Mouse (Mus musculus) lung, adult 2 months (tissue): ENCODE results near the gene Naa60.

Experiments used
- CTCF ChIP-seq: fragments of 200-500 bp; IDR thresholded peaks from 2 replicates; pipeline ENCODE4 v1.5.1; 2011; ENCODE audit warnings: mild to moderate bottlenecking, low read length, control low read depth; ENCODE audit not compliant: insufficient read depth
- POLR2A ChIP-seq: fragments of 200-500 bp; IDR thresholded peaks from 2 replicates; pipeline ENCODE4 v1.6.1; 2011; ENCODE audit warnings: low read depth, mild to moderate bottlenecking, control low read depth, low read length, borderline replicate concordance; ENCODE audit errors: extremely low read depth

GRCm38 (mm10) chr16:3830588-3831109, 41.5 kb upstream of the Naa60 start, which contains the start of gene Olfr15:
- TF ChIP-seq CTCF, result no peak; the same call in 1 of the 2 replicates
- TF ChIP-seq POLR2A, result no peak
